Mouse (Mus musculus): ENCODE data around the gene Ssbp3. TPM values are rescaled to one million over a fixed set of nuclear protein-coding genes. Genes with fewer than 3 reads are reported as not detected.

Ssbp3 gene
- polyA plus RNA-seq, 1 experiment = not detected

- TF ChIP-seq POLR2A (IDR thresholded peaks at IDR 0.05; ENCODE audit: insufficient read depth, low read depth, low read length) (no peak), CTCF (IDR thresholded peaks at IDR 0.05; ENCODE audit: insufficient read depth, low read depth, low read length) (no peak)
- 84% methylated on average over 16 of the region's 16 CpGs for WGBS
- Histone ChIP-seq H3K4me3 (ENCODE audit: insufficient read depth, low read depth, low read length) (no peak within 1 kb of the TSS), H3K4me1 (ENCODE audit: control insufficient read depth, insufficient read depth, low read length) (0 out of 2 replicates have a peak, but pooled peaks cover 5% of the 10 kb centered on the region), H3K27ac (ENCODE audit: insufficient read depth, low read depth, low read length) (no peak within 1 kb of the TSS)
Measured at GRCm38 (mm10) chr4:107096841-107097373, 186.4 kb downstream of the Ssbp3 start, which contains the start of gene Cdcp2. TSS of gene Cdcp2 (plus strand) at chr4:107096891.

- WGBS = 77% methylated on average over 15 of the region's 15 CpGs
- H3K4me1 ChIP-seq (ENCODE audit: control insufficient read depth, insufficient read depth, low read length) = 0 out of 2 replicates have a peak, but pooled peaks cover 5% of the 10 kb centered on the region
- H3K27ac ChIP-seq (ENCODE audit: insufficient read depth, low read depth, low read length) = no peak overlapping the region
- no peak for TF ChIP-seq POLR2A (IDR thresholded peaks at IDR 0.05; ENCODE audit: insufficient read depth, low read depth, low read length)
- TF ChIP-seq CTCF (IDR thresholded peaks at IDR 0.05; ENCODE audit: insufficient read depth, low read depth, low read length) = no peak
- no peak overlapping the region for H3K4me3 ChIP-seq (ENCODE audit: insufficient read depth, low read depth, low read length)
Measured at GRCm38 (mm10) chr4:107097871-107098270, 187.4 kb downstream of the Ssbp3 start.

GRCm38 (mm10) chr4:107098375-107098774, 187.9 kb downstream of the Ssbp3 start:
- 0 out of 2 replicates have a peak, but pooled peaks cover 5% of the 10 kb centered on the region for H3K4me1 ChIP-seq (ENCODE audit: control insufficient read depth, insufficient read depth, low read length)
- H3K4me3 ChIP-seq (ENCODE audit: insufficient read depth, low read depth, low read length) = no peak overlapping the region
- H3K27ac ChIP-seq (ENCODE audit: insufficient read depth, low read depth, low read length) = no peak overlapping the region
- TF ChIP-seq POLR2A (IDR thresholded peaks at IDR 0.05; ENCODE audit: insufficient read depth, low read depth, low read length) = no peak
- TF ChIP-seq CTCF (IDR thresholded peaks at IDR 0.05; ENCODE audit: insufficient read depth, low read depth, low read length) = no peak
- 84% methylated on average over 10 of the region's 10 CpGs for WGBS

GRCm38 (mm10) chr4:107098791-107099525, 188.5 kb downstream of the Ssbp3 start:
- no peak overlapping the region for H3K27ac ChIP-seq (ENCODE audit: insufficient read depth, low read depth, low read length)
- WGBS = 60% methylated on average over 17 of the region's 17 CpGs
- TF ChIP-seq CTCF (IDR thresholded peaks at IDR 0.05; ENCODE audit: insufficient read depth, low read depth, low read length) (no peak), POLR2A (IDR thresholded peaks at IDR 0.05; ENCODE audit: insufficient read depth, low read depth, low read length) (no peak)

More at GRCm38 (mm10) chr4:107098791-107099525, 188.5 kb downstream of the Ssbp3 start:
- Histone ChIP-seq H3K4me1 (ENCODE audit: control insufficient read depth, insufficient read depth, low read length) (0 out of 2 replicates have a peak, but pooled peaks cover 5% of the 10 kb centered on the region), H3K4me3 (ENCODE audit: insufficient read depth, low read depth, low read length) (no peak overlapping the region)

Other genes with a start within 250 kb of the Ssbp3 start
- not detected in 2 replicates for gene Ttc4, start 231.8 kb upstream of the Ssbp3 start, polyA plus RNA-seq (2012; ENCODE audit: insufficient read depth, insufficient read length, low replicate concordance, missing spikeins)
- not detected in 2 replicates for gene Mroh7, start 179.8 kb upstream of the Ssbp3 start, polyA plus RNA-seq (2012; ENCODE audit: insufficient read depth, insufficient read length, low replicate concordance, missing spikeins)
- gene Fam151a, start 176.8 kb upstream of the Ssbp3 start, polyA plus RNA-seq (2012; ENCODE audit: insufficient read depth, insufficient read length, low replicate concordance, missing spikeins) = not detected in 2 replicates
- gene Acot11, start 105.7 kb upstream of the Ssbp3 start, polyA plus RNA-seq (2012; ENCODE audit: insufficient read depth, insufficient read length, low replicate concordance, missing spikeins) = not detected in 2 replicates
- not detected in 2 replicates for gene Mrpl37, start 156.2 kb downstream of the Ssbp3 start, polyA plus RNA-seq (2012; ENCODE audit: insufficient read depth, insufficient read length, low replicate concordance, missing spikeins)
- gene Cyb5rl, start 156.3 kb downstream of the Ssbp3 start, polyA plus RNA-seq (2012; ENCODE audit: insufficient read depth, insufficient read length, low replicate concordance, missing spikeins) = not detected in 2 replicates
- gene Cdcp2, start 186.2 kb downstream of the Ssbp3 start, polyA plus RNA-seq (2012; ENCODE audit: insufficient read depth, insufficient read length, low replicate concordance, missing spikeins) = not detected in 2 replicates